Mouse (Mus musculus) ES-E14 (cell line): ENCODE results near the gene Pde7b. TPM values are rescaled to one million over a fixed set of nuclear protein-coding genes. Genes with fewer than 3 reads are reported as not detected.

Experiments used
- DNase-seq: peaks from one replicate; pipeline ENCODE4 v3.0.0-alpha.2; 2013; ENCODE audit warnings: low read depth, low spot score
- H3K27ac ChIP-seq: 2 replicates; pipeline ENCODE4 v1.5.1; 2012; ENCODE audit warnings: low read depth, mild to moderate bottlenecking, low read length, moderate library complexity, mixed read lengths; ENCODE audit not compliant: poor library complexity, insufficient read depth, severe bottlenecking
- H3K36me3 ChIP-seq: 2 replicates; pipeline ENCODE4 v1.6.1; 2012; ENCODE audit warnings: mild to moderate bottlenecking, low read length, moderate library complexity, mixed read lengths; ENCODE audit not compliant: control insufficient read depth, poor library complexity, insufficient read depth, severe bottlenecking
- H3K4me1 ChIP-seq, 2 experiments: fragments of 150-350 bp in 1 of 2; sonication (generic) in 1 of 2; 2 replicates each; pipeline ENCODE4 v1.6.1; 2012; ENCODE audit warnings: low read length in 2 of 2, mild to moderate bottlenecking in 1 of 2, mixed read lengths in 1 of 2; ENCODE audit not compliant: control insufficient read depth in 2 of 2, insufficient read depth in 2 of 2, poor library complexity in 1 of 2
- H3K4me3 ChIP-seq, 2 experiments: fragments of 150-350 bp in 1 of 2; sonication (generic) in 1 of 2; 2 replicates each; pipeline ENCODE4 v1.5.1; 2012; ENCODE audit warnings: low read length in 2 of 2, low read depth in 1 of 2, mild to moderate bottlenecking in 1 of 2, mixed read lengths in 1 of 2; ENCODE audit not compliant: insufficient read depth in 1 of 2, poor library complexity in 1 of 2, severe bottlenecking in 1 of 2
- H3K9ac ChIP-seq: 2 replicates; pipeline ENCODE4 v1.6.1; 2012; ENCODE audit warnings: low read depth, mild to moderate bottlenecking, low read length, mixed read lengths; ENCODE audit not compliant: poor library complexity, insufficient read depth, severe bottlenecking
- H3K9me3 ChIP-seq: fragments of 150-350 bp; sonication (generic); 2 replicates; pipeline ENCODE4 v1.6.1; 2012; ENCODE audit warnings: low read depth, mild to moderate bottlenecking, low read length; ENCODE audit not compliant: control insufficient read depth, insufficient read depth
- CHD2 ChIP-seq: IDR thresholded peaks from 2 replicates; pipeline ENCODE4 v1.6.1; 2014; ENCODE audit warnings: mild to moderate bottlenecking, low read depth, low read length, inconsistent platforms
- HCFC1 ChIP-seq: IDR thresholded peaks from 2 replicates; pipeline ENCODE4 v1.6.1; 2012; ENCODE audit warnings: low read length, inconsistent platforms, borderline replicate concordance; ENCODE audit not compliant: insufficient read depth
- MAFK ChIP-seq: IDR thresholded peaks from 2 replicates; pipeline ENCODE4 v1.6.1; 2014; ENCODE audit warnings: mild to moderate bottlenecking, low read depth, low read length, inconsistent platforms; ENCODE audit not compliant: insufficient read depth
- ZC3H11A ChIP-seq: IDR thresholded peaks from 2 replicates; pipeline ENCODE4 v1.6.1; 2012; ENCODE audit warnings: low read depth, mild to moderate bottlenecking, inconsistent platforms, low read length, borderline replicate concordance
- ZNF384 ChIP-seq: IDR thresholded peaks from 2 replicates; pipeline ENCODE4 v1.6.1; 2012; ENCODE audit warnings: low read depth, low read length, inconsistent platforms
- in situ Hi-C, 2 experiments: fragments of 600-800 bp; cut with MboI; formaldehyde crosslinking; loops; one replicate each; pipeline ENCODE4 v1.15.1; 2025; ENCODE audit warnings: low sequenced_read_pairs in 2 of 2, inconsistent platforms in 1 of 2; ENCODE audit not compliant: unreplicated experiment in 2 of 2
- total RNA-seq: library from RNA; depleted of rRNA; stranded (reverse); fragments of 300-350 nt; gene quantifications from 2 replicates; pipeline ENCODE4 v1.2.3, GENCODE M21; 2012

Gene Pde7b
- total RNA-seq, 1 experiment = 0.13 TPM

DNA sequence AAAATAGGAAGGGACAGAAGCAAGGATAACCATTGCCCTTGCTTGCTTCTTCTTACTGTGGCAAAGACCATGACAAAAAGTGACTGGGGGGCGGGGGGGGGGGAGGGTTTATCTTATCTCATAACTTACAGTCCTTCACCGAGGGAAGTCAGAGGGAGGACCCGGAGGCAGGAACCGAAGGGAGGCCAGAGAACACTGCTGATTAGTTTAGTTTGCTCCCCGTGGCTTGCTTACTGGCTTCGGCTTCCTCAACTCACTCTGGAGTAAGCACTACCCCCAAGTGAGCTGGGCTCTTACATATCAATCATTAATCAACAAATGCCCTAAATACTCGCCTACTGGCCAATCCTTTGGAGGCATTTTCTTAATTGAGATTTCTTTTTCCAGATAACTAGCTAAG lies 304.6 kb downstream of the Pde7b start:
- no peak for TF ChIP-seq HCFC1
- TF ChIP-seq ZC3H11A = no peak
- TF ChIP-seq ZNF384 = no peak
- TF ChIP-seq CHD2 = no peak
- Histone ChIP-seq H3K4me1 (no peaks in the 10 kb centered on the region), H3K9ac (no peak overlapping the region), H3K27ac (no peak overlapping the region), H3K4me3 (no peak overlapping the region), H3K36me3 (no peaks in the 10 kb centered on the region), H3K9me3 (no peaks in the 10 kb centered on the region)
- in situ Hi-C loops = no loop called here
- no peak for DNase-seq

DNA sequence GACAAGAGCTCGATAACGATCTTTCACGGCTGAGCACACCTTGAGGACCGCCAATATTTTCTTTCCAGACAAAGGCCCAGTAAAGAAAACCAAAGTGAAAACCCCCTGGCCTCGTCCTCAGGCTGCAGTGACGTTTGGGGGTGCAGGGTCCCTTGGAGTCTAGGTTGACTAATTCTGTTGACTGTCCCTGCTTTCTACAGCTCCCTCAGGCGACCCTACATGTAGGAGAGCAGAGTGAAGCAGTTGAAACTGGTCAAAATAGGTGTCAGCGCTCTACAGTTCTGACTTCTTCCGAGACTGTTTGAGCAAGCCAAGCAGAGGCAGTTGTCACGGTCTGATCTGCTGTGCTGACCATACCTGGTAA lies 306.0 kb downstream of the Pde7b start:
- DNase-seq = no peak
- in situ Hi-C loops = no loop called here
- H3K9me3 ChIP-seq = no peaks in the 10 kb centered on the region
- no peak overlapping the region for H3K27ac ChIP-seq
- H3K36me3 ChIP-seq = no peaks in the 10 kb centered on the region
- no peak overlapping the region for H3K9ac ChIP-seq
- no peaks in the 10 kb centered on the region for H3K4me1 ChIP-seq
- TF ChIP-seq HCFC1 (no peak), CHD2 (no peak)
- H3K4me3 ChIP-seq = no peak overlapping the region

DNA sequence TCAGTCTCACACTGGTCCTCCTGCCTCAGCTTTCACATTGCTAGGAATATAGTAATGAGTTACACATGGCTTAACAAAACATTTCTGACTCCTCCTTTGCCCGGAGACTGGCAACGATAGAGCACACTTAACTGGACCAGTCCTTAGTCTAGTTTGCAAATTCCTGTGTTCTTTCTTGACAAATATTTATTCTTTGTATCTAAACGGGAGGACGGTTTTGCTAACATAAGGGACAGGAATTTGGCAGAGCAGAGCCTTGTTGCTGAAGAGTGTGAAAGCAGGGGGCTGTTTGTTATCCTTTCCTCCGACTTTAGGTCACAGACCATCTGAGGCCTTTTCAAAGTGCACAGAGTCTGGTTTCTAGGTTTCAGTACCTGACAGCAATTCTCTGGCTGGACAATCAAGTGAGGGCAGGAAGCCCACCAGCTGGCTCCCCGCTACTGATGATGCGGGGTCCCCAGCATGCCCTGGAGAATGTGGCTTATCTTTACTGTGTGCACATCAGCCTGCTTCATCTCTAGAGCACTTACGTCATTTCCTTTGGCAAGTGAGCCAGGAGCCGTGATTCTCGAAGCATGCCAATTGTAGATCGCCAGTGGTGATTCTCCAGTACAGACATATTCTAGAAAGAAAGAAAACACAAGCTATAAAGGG lies 306.5 kb downstream of the Pde7b start:
- Histone ChIP-seq H3K9ac (no peak overlapping the region), H3K36me3 (no peaks in the 10 kb centered on the region), H3K4me3 (no peak overlapping the region), H3K4me1 (no peaks in the 10 kb centered on the region), H3K27ac (no peak overlapping the region), H3K9me3 (no peaks in the 10 kb centered on the region)
- TF ChIP-seq ZC3H11A = no peak
- TF ChIP-seq MAFK = no peak
- no peak for DNase-seq
- in situ Hi-C loops = no loop called here

DNA sequence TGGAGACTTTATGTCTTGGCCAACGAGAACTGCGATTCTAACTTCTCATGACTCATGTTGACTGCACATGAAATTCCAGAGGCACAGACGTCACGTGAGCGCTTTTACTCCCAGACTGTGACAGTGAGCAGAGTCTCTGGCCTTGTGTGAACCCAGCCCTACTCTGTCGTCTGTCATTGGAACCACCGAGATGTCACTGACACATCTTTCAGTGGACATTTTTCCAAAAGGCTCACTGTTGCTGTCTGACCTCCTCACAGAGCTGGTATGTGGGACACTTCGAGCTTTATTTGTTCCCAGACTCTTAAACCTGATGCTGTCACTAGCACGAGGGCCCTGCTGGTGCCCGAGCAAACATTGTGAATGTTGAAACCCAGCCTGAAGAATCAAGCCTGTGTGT lies 315.7 kb downstream of the Pde7b start:
- no peak overlapping the region for H3K4me3 ChIP-seq
- no peak overlapping the region for H3K9ac ChIP-seq
- H3K9me3 ChIP-seq = no peaks in the 10 kb centered on the region
- in situ Hi-C loops = no loop called here
- no peaks in the 10 kb centered on the region; a peak in 1 of 4 replicates for H3K4me1 ChIP-seq
- H3K36me3 ChIP-seq = no peaks in the 10 kb centered on the region
- DNase-seq = no peak
- TF ChIP-seq MAFK (no peak), HCFC1 (no peak), ZNF384 (no peak), CHD2 (no peak), ZC3H11A (no peak)
- H3K27ac ChIP-seq = no peak overlapping the region

DNA sequence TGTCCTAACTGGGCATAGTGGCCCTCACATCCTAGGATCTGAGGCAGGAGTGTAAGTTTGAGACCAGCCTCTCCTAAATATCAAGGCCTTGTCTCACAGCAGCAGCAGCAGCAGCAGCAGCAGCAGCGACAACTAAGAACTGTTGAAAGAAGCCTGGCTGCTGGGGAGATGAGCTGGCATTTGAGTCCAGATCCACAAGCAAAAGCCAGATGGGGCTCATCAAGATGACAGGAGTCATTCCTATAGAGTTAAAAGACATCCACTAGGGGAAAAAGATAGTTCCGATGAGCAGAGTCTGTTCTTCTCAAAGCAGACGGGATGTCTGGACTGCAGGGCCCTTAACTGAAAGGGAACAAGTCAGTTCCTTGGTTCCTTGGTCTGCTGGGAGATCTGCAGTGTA lies 316.5 kb downstream of the Pde7b start:
- Histone ChIP-seq H3K36me3 (no peaks in the 10 kb centered on the region), H3K4me1 (no peaks in the 10 kb centered on the region; a peak in 1 of 4 replicates), H3K9me3 (no peaks in the 10 kb centered on the region), H3K4me3 (no peak overlapping the region), H3K9ac (no peak overlapping the region), H3K27ac (no peak overlapping the region)
- TF ChIP-seq HCFC1 = no peak
- TF ChIP-seq ZNF384 = no peak
- TF ChIP-seq CHD2 = no peak
- no peak for TF ChIP-seq MAFK
- no peak for TF ChIP-seq ZC3H11A
- in situ Hi-C loops = no loop called here
- DNase-seq = no peak
